Mouse (Mus musculus): ENCODE data around the gene Scube2. TPM values are rescaled to one million over a fixed set of nuclear protein-coding genes. Genes with fewer than 3 reads are reported as not detected.

The Scube2 gene
- total RNA-seq, 2 experiments from 2014 or later, result 1.00 to 1.1 TPM

- intact Hi-C loops (cut with DNase I), result loop anchor here (2.0 kb wide), 2 partner anchors 29 to 141 kb away; no protein-coding TSS in a partner anchor
- H3K4me3 ChIP-seq, result peak overlapping the region; percentile 97
- no peak for DNase-seq (ENCODE audit: extremely low spot score in 1 of 2, low spot score in 2 of 2)
- no peak for TF ChIP-seq CTCF (IDR thresholded peaks at IDR 0.05)
- H3K27ac ChIP-seq, result peak overlapping the region; percentile 98
These were observed 114.0 kb downstream of the Scube2 start for GRCm38 (mm10) chr7:109751427-109752007.

Other genes starting within 250 kb of the Scube2 start
- gene St5, start 162.1 kb downstream of the Scube2 start, total RNA-seq (2021), result 10 to 100 TPM; 14.8 to 18.9 TPM
- 1 to 10 TPM; 4.9 to 5.9 TPM for gene Akip1, start 162.0 kb downstream of the Scube2 start, total RNA-seq (2021)
- not detected for gene BC051019, start 141.8 kb downstream of the Scube2 start, total RNA-seq (2021)
- gene Ascl3, start 134.0 kb downstream of the Scube2 start, total RNA-seq (2021), result not detected
- gene Tmem9b, start 112.8 kb downstream of the Scube2 start, total RNA-seq (2021), result 10 to 100 TPM; 85.0 to 88.7 TPM
- gene Nrip3, start 83.7 kb downstream of the Scube2 start, total RNA-seq (2021), result 10 to 100 TPM; 83.4 to 86.7 TPM
- 100 to 1,000 TPM; 214 to 225 TPM for gene Dennd5a, start 94.8 kb upstream of the Scube2 start, total RNA-seq (2021)
- 10 to 100 TPM; 44.7 to 49.9 TPM for gene Tmem41b, start 121.2 kb upstream of the Scube2 start, total RNA-seq (2021)
- gene Ipo7, start 152.6 kb upstream of the Scube2 start, total RNA-seq (2021), result 100 to 1,000 TPM in 1 of 2 experiments, 10 to 100 TPM in 1; 97.9 to 105 TPM
- 10 to 100 TPM; 11.3 to 12.1 TPM for gene Zfp143, start 195.5 kb upstream of the Scube2 start, total RNA-seq (2021)